In genomic region chr3:109339941-109340273, GRCm38 (mm10) we compare ENCODE assay signal across 8 mouse cellular contexts. TPM values are rescaled to one million over a fixed set of nuclear protein-coding genes. Genes with fewer than 3 reads are reported as not detected.
DNase-seq lines count a peak whose midpoint lies in the region; ATAC-seq and TF ChIP-seq lines count a peak whose summit lies in the region.

No protein-coding gene starts in this region.

- no peak for TF ChIP-seq POLR2A in testis, adult 2 months (IDR thresholded peaks at IDR 0.05; ENCODE audit: control insufficient read depth, low read depth, low read length)

- H3K36me3 ChIP-seq in embryonic facial prominence, embryonic 15.5 days = no peaks in the 10 kb centered on the region
- no peaks in the 10 kb centered on the region for H3K36me3 ChIP-seq in heart, embryonic 12.5 days
- no peaks in the 10 kb centered on the region for H3K36me3 ChIP-seq in liver, embryonic 15.5 days (replicated peaks)
- H3K36me3 ChIP-seq in testis, adult 2 months (ENCODE audit: control insufficient read depth, insufficient read depth, low read length) = no peaks in the 10 kb centered on the region

- WGBS in embryonic facial prominence, embryonic 15.5 days = 1% methylated on average over 9 of the region's 9 CpGs
- under 1% methylated on average over 9 of the region's 9 CpGs for WGBS in heart, embryonic 12.5 days
- WGBS in liver, embryonic 15.5 days (ENCODE audit: insufficient replicate concordance) = under 1% methylated on average over 9 of the region's 9 CpGs

- H3K4me1 ChIP-seq in embryonic facial prominence, embryonic 15.5 days = peaks cover 11% of the 10 kb centered on the region; the same call in 1 of the 2 replicates
- peaks cover 2% of the 10 kb centered on the region; the same call in 1 of the 2 replicates for H3K4me1 ChIP-seq in heart, embryonic 12.5 days (replicated peaks)
- peaks cover 13% of the 10 kb centered on the region for H3K4me1 ChIP-seq in liver, embryonic 15.5 days (replicated peaks)
- peaks cover 9% of the 10 kb centered on the region for H3K4me1 ChIP-seq in testis, adult 2 months (ENCODE audit: control insufficient read depth, insufficient read depth, low read length)

- TF ChIP-seq CTCF in testis, adult 2 months (IDR thresholded peaks at IDR 0.05; ENCODE audit: control insufficient read depth, insufficient read depth, insufficient replicate concordance, low read depth, low read length) = no peak

- ATAC-seq in CD4-positive, CD25-positive, alpha-beta regulatory T cell, adult 4 months = peak; percentile 39
- ATAC-seq in embryonic facial prominence, embryonic 15.5 days (ENCODE audit: insufficient number of reproducible peaks, low FRiP score, low TSS enrichment, low read depth) = peak; percentile 35
- ATAC-seq in heart, embryonic 12.5 days (ENCODE audit: insufficient number of reproducible peaks, low FRiP score) = no peak; the same call in 1 of the 2 replicates
- no peak for ATAC-seq in liver, embryonic 15.5 days (ENCODE audit: insufficient read depth)

- peak overlapping the region; percentile 61 for H3K4me3 ChIP-seq in embryonic facial prominence, embryonic 15.5 days (replicated peaks)
- H3K4me3 ChIP-seq in heart, embryonic 12.5 days = peak overlapping the region; percentile 75
- peak overlapping the region; percentile 58 for H3K4me3 ChIP-seq in liver, embryonic 15.5 days (replicated peaks)
- H3K4me3 ChIP-seq in testis, adult 2 months (ENCODE audit: control insufficient read depth, low read depth, low read length) = peak overlapping the region; percentile 62

- H3K27ac ChIP-seq in embryonic facial prominence, embryonic 15.5 days (replicated peaks) = peak overlapping the region; percentile 81
- H3K27ac ChIP-seq in heart, embryonic 12.5 days (ENCODE audit: poor library complexity, severe bottlenecking) = peak overlapping the region; percentile 80
- H3K27ac ChIP-seq in liver, embryonic 15.5 days (replicated peaks) = 0 out of 2 replicates have a peak overlapping the region, but pooled peaks have one; percentile 71
- no peak overlapping the region for H3K27ac ChIP-seq in testis, adult 2 months (ENCODE audit: control insufficient read depth, insufficient read depth, low read depth, low read length)

- H3K9me3 ChIP-seq in embryonic facial prominence, embryonic 15.5 days (replicated peaks) = no peaks in the 10 kb centered on the region
- no peaks in the 10 kb centered on the region for H3K9me3 ChIP-seq in heart, embryonic 12.5 days (replicated peaks)
- H3K9me3 ChIP-seq in liver, embryonic 15.5 days (replicated peaks) = no peaks in the 10 kb centered on the region

- H3K4me2 ChIP-seq in embryonic facial prominence, embryonic 15.5 days (replicated peaks) = peak overlapping the region; percentile 91
- H3K4me2 ChIP-seq in heart, embryonic 12.5 days = peak overlapping the region; percentile 79
- H3K4me2 ChIP-seq in liver, embryonic 15.5 days = peak overlapping the region; percentile 75

- peak overlapping the region; percentile 54; the same call in 1 of the 2 replicates for H3K9ac ChIP-seq in embryonic facial prominence, embryonic 15.5 days
- peak overlapping the region; percentile 83 for H3K9ac ChIP-seq in heart, embryonic 12.5 days
- H3K9ac ChIP-seq in liver, embryonic 15.5 days = no peak overlapping the region

- no peaks in the 10 kb centered on the region for H3K27me3 ChIP-seq in embryonic facial prominence, embryonic 15.5 days
- H3K27me3 ChIP-seq in heart, embryonic 12.5 days (replicated peaks) = no peaks in the 10 kb centered on the region
- H3K27me3 ChIP-seq in liver, embryonic 15.5 days = peaks cover 44% of the 10 kb centered on the region
- no peaks in the 10 kb centered on the region for H3K27me3 ChIP-seq in testis, adult 2 months (ENCODE audit: control insufficient read depth, insufficient read depth, low read length)

- DNase-seq in adrenal gland, postnatal 25 days = peak; percentile 61
- peak; percentile 57 for DNase-seq in kidney, adult 9 months
- DNase-seq in natural killer cell, adult 2 months (ENCODE audit: low spot score in 2 of 2) = peak; percentile 48 to 57

RNA-seq across cellular contexts. Expression of gene Vav3, which starts 0.5 kb away (rescaled TPM):
- polyA plus RNA-seq in CD4-positive, CD25-positive, alpha-beta regulatory T cell, adult 4 months (2017; shearing (Covaris generic)) = 10 to 100 TPM; 10.1 to 13.1 TPM
- total RNA-seq in adrenal gland, postnatal 25 days (2021) = 2.8 and 4.4 TPM in 2 replicates
- polyA plus RNA-seq in embryonic facial prominence, embryonic 15.5 days (2015; fragmentation: Nextera tagmentation; extraction: Ambion mirVana) = 24.1 and 27.7 TPM in 2 replicates
- 9.9 and 10.1 TPM in 2 replicates for polyA plus RNA-seq in heart, embryonic 12.5 days (2016; fragmentation: Nextera tagmentation; extraction: Ambion mirVana)
- 3.4 and 3.6 TPM in 2 replicates for polyA plus RNA-seq in liver, embryonic 15.5 days (2015; fragmentation: Nextera tagmentation; extraction: Ambion mirVana)
- 3.4 and 4.3 TPM in 2 replicates for polyA plus RNA-seq in testis, adult 2 months (2012; rRNA removed)

Comparison
In these comparisons a context has a peak if more than half of its experiments do, and no peak if none do; other contexts are left out.
1. ATAC-seq: peak in CD4-positive, CD25-positive, alpha-beta regulatory T cell, adult 4 months (single experiment) and embryonic facial prominence, embryonic 15.5 days (single experiment); none in heart, embryonic 12.5 days (single experiment) and liver, embryonic 15.5 days (single experiment).
2. Peak in every context shown above with its lines, with median percentiles within 50 percentile points of each other: DNase-seq, H3K4me2 ChIP-seq and H3K4me3 ChIP-seq.